Mouse (Mus musculus) brain, embryonic 14.5 days (tissue): Measurements from ENCODE around the gene Scn1b.

ENCODE experiments used
- CTCF ChIP-seq: fragments of 200-500 bp; IDR thresholded peaks from 2 replicates; pipeline ENCODE4 v1.5.1; 2012; ENCODE audit warnings: inconsistent platforms, mild to moderate bottlenecking, moderate library complexity, borderline replicate concordance; ENCODE audit not compliant: insufficient read depth, insufficient read length; ENCODE audit errors: extremely low read depth
- POLR2A ChIP-seq: fragments of 200-500 bp; IDR thresholded peaks from 2 replicates; pipeline ENCODE4 v1.6.1; 2012; ENCODE audit warnings: mild to moderate bottlenecking, inconsistent platforms, borderline replicate concordance; ENCODE audit not compliant: poor library complexity, insufficient read depth, insufficient read length, severe bottlenecking; ENCODE audit errors: extremely low read depth

GRCm38 (mm10) chr7:31074061-31074712 is 52.6 kb downstream of the Scn1b start:
- TF ChIP-seq POLR2A (no peak), CTCF (no peak)
